Mouse (Mus musculus): ENCODE measurements around the gene Sipa1l3.

- TF ChIP-seq CTCF (IDR thresholded peaks at IDR 0.05) (no peak), POLR2A (IDR thresholded peaks at IDR 0.05; ENCODE audit: insufficient read depth, low read depth, low read length) (no peak), EP300 (IDR thresholded peaks at IDR 0.05; ENCODE audit: insufficient read depth, low read depth, low read length) (no peak)
Observed at GRCm38 (mm10) chr7:29283876-29284275, 234.6 kb downstream of the Sipa1l3 start.

Data from heart, adult 2 months (tissue).